Mouse (Mus musculus) heart, embryonic 16.5 days (tissue): ENCODE measurements around the gene Zfp866. TPM values are rescaled to one million over a fixed set of nuclear protein-coding genes. Genes with fewer than 3 reads are reported as not detected.

Experiments
- ATAC-seq: fragments of 200-750 bp; cut with Nextera tagmentation; replicated peaks from 2 replicates; pipeline ENCODE4 v1.8.0; 2017; ENCODE audit warnings: moderate number of reproducible peaks; ENCODE audit not compliant: insufficient read depth, low FRiP score; ENCODE audit errors: extremely low read depth
- H3K27ac ChIP-seq: fragments of 300-500 bp; sonication (generic); 2 replicates; pipeline ENCODE4 v1.5.1; 2014; ENCODE audit warnings: mild to moderate bottlenecking, low read length, control low read depth, moderate library complexity
- H3K27me3 ChIP-seq: fragments of 300-500 bp; sonication (generic); 2 replicates; pipeline ENCODE4 v1.6.1; 2014; ENCODE audit warnings: low read length, mixed read lengths; ENCODE audit not compliant: control insufficient read depth, insufficient read depth
- H3K36me3 ChIP-seq: fragments of 300-500 bp; sonication (generic); 2 replicates; pipeline ENCODE4 v1.6.1; 2014; ENCODE audit not compliant: control insufficient read depth, insufficient read depth
- H3K4me1 ChIP-seq: fragments of 300-500 bp; sonication (generic); 2 replicates; pipeline ENCODE4 v1.6.1; 2014; ENCODE audit warnings: low read length, mixed read lengths; ENCODE audit not compliant: control insufficient read depth, insufficient read depth
- H3K4me2 ChIP-seq: fragments of 300-500 bp; sonication (generic); 2 replicates; pipeline ENCODE4 v1.6.1; 2014; ENCODE audit warnings: low read depth, mild to moderate bottlenecking, control low read depth, low read length
- H3K4me3 ChIP-seq: fragments of 300-500 bp; sonication (generic); 2 replicates; pipeline ENCODE4 v1.5.1; 2014; ENCODE audit warnings: mild to moderate bottlenecking, control low read depth, low read length
- H3K9ac ChIP-seq: fragments of 300-500 bp; sonication (generic); 2 replicates; pipeline ENCODE4 v1.6.1; 2014; ENCODE audit warnings: low read length, control low read depth
- H3K9me3 ChIP-seq: fragments of 300-500 bp; sonication (generic); replicated peaks from 2 replicates; pipeline ENCODE4 v1.6.1; 2016; ENCODE audit warnings: low read length; ENCODE audit not compliant: control insufficient read depth
- WGBS: fragments of 180-500 bp; shearing (Covaris S2); extraction: QIAGEN DNeasy Blood & Tissue Kit; methylation state at CpG from one replicate; pipeline ENCODE4 v1.1.7; 2014; 5-methylcytosine and 5-hydroxymethylcytosine counted together
- polyA plus RNA-seq: library from polyadenylated mRNA; unstranded; fragments of >200 nt; fragmentation: Nextera tagmentation; extraction: Ambion mirVana; gene quantifications from 2 replicates; pipeline ENCODE4 v1.2.1, GENCODE M21; 2015

The Zfp866 gene
- polyA plus RNA-seq, 1 experiment from 2014 or later: 20.3 TPM

DNA sequence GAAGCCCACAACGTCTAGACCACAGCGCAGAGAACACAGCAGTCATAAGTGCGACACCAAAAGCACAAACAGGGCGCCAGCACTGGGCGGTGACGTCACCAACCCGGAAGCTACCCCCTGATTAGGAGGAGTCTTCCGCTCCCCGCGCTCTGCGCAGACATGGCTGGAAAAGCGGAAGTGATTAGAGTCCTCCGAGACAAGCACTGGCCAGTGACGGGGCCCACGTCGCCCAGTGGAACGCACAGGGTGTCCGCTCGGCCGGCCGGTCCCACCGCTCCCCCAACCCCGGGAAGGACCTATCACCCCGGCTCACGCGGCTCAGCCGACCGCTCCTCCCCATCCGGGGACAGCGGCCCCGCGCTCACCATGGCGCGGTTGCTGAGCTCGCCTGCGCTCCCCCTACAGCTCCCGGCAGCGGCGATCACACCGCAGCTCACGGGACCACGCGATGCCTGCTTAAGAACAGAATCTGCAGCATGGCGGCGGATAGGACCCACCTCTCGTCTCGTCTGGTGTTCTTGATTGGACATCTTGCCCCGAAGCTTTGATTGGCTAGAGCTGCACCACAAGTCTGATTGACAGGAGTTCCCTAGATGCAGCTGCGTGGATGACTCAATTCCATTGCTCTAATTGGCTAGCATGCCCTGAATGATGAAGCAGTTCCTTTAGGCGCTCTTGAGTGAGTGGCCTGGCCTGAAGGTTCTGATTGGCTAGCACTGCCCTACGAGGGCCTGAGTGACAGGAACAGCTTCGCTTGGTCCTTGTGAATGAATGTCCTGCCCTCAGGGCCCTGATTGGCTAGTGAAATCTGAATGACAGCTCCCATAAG, 74.4 kb downstream of the Zfp866 start:
- peak; percentile 99 for ATAC-seq
- H3K9me3 ChIP-seq: no peaks in the 10 kb centered on the region
- H3K4me1 ChIP-seq: peaks cover 15% of the 10 kb centered on the region
- peak overlapping the region; percentile 94 for H3K9ac ChIP-seq
- H3K36me3 ChIP-seq: peaks cover 7% of the 10 kb centered on the region; the same call in 1 of the 2 replicates
- H3K4me3 ChIP-seq: peak overlapping the region; percentile 78
- no peaks in the 10 kb centered on the region for H3K27me3 ChIP-seq
- H3K4me2 ChIP-seq: peak overlapping the region; percentile 80
- H3K27ac ChIP-seq: peak overlapping the region; percentile 99
- under 1% methylated on average over 52 of the region's 52 CpGs for WGBS

DNA sequence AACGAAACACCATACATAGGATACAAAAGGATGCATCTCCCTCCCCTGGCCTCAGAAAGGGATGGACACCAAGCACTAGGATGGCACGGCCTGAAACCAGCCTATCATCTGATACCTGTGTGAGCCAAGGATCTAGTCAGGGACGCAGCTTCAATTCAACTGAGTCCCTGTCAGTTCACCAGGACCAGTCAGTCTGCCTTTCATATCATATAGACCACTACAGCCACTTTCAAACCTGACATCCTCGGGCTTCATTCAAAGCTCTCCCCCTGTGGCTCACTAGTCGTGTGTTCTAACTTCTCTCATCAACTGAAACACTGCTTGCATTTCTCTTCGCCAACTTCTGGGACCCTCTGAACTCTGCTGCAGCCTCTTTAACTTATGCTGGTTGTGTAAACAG, 75.6 kb downstream of the Zfp866 start:
- Histone ChIP-seq H3K36me3 (peaks cover 7% of the 10 kb centered on the region; the same call in 1 of the 2 replicates), H3K4me1 (peaks cover 15% of the 10 kb centered on the region), H3K9me3 (no peaks in the 10 kb centered on the region), H3K27me3 (no peaks in the 10 kb centered on the region), H3K27ac (no peak overlapping the region), H3K9ac (peak overlapping the region; percentile 8), H3K4me2 (peak overlapping the region; percentile 66), H3K4me3 (peak overlapping the region; percentile 32)
- 75% methylated on average over 6 of the region's 6 CpGs for whole genome bisulfite sequencing
- ATAC-seq: no peak

GRCm38 (mm10) chr8:69713516-69713915, 77.5 kb downstream of the Zfp866 start:
- ATAC-seq: no peak
- peaks cover 15% of the 10 kb centered on the region for H3K4me1 ChIP-seq
- no peak overlapping the region for H3K27ac ChIP-seq
- H3K9me3 ChIP-seq: no peaks in the 10 kb centered on the region
- no peak overlapping the region for H3K4me3 ChIP-seq
- H3K27me3 ChIP-seq: no peaks in the 10 kb centered on the region
- H3K9ac ChIP-seq: no peak overlapping the region
- peaks cover 24% of the 10 kb centered on the region for H3K36me3 ChIP-seq
- H3K4me2 ChIP-seq: no peak overlapping the region
- 80% methylated on average over 8 of the region's 8 CpGs for WGBS

Other genes starting within 250 kb of the Zfp866 start
- 14.9 and 15.6 TPM in 2 replicates for gene Zfp868, start 165.6 kb downstream of the Zfp866 start, polyA plus RNA-seq
- gene Zfp964, start 136.7 kb downstream of the Zfp866 start, polyA plus RNA-seq: 1.2 TPM in 2 replicates
- 19.8 and 20.4 TPM in 2 replicates for gene Zfp869, start 80.5 kb downstream of the Zfp866 start, polyA plus RNA-seq
- 3.9 and 5.1 TPM in 2 replicates for gene Zfp963, start 41.2 kb downstream of the Zfp866 start, polyA plus RNA-seq
- 0.25 TPM in 1 of 2 replicates, not detected in the other for gene Gm20422, start 16.3 kb downstream of the Zfp866 start, polyA plus RNA-seq
- 29.3 TPM in 2 replicates for gene Atp13a1, start within 50 bp of the Zfp866 start, polyA plus RNA-seq
- 9.3 and 9.8 TPM in 2 replicates for gene Gmip, start 17.5 kb upstream of the Zfp866 start, polyA plus RNA-seq
- gene Lpar2, start 31.3 kb upstream of the Zfp866 start, polyA plus RNA-seq: 0.20 and 0.21 TPM in 2 replicates
- gene Pbx4, start 41.3 kb upstream of the Zfp866 start, polyA plus RNA-seq: 4.1 and 5.4 TPM in 2 replicates
- gene Cilp2, start 96.5 kb upstream of the Zfp866 start, polyA plus RNA-seq: 0.29 and 0.47 TPM in 2 replicates
- 1.1 and 2.0 TPM in 2 replicates for gene Tssk6, start 111.0 kb upstream of the Zfp866 start, polyA plus RNA-seq
- 372 and 379 TPM in 2 replicates for gene Ndufa13, start 111.4 kb upstream of the Zfp866 start, polyA plus RNA-seq
- gene Yjefn3, start 111.5 kb upstream of the Zfp866 start, polyA plus RNA-seq: 8.2 and 8.7 TPM in 2 replicates
- 26.2 and 26.8 TPM in 2 replicates for gene Gatad2a, start 205.2 kb upstream of the Zfp866 start, polyA plus RNA-seq